Mouse (Mus musculus) 416B (cell line): ENCODE measurements around the gene Setdb1.

Source experiments
- DNase-seq: peaks from one replicate; pipeline ENCODE4 v3.0.0; 2011; ENCODE audit warnings: low read depth

Gene Setdb1

GRCm38 (mm10) chr3:95318548-95318947 lies 38.5 kb downstream of the Setdb1 start:
- peak; percentile 82 for DNase-seq

- peak; percentile 73 for DNase-seq
Observed at GRCm38 (mm10) chr3:95317414-95318080, 39.5 kb downstream of the Setdb1 start.

- peak; percentile 55 for DNase-seq
Observed at GRCm38 (mm10) chr3:95315844-95316550, 41.0 kb downstream of the Setdb1 start.

- peak; percentile 85 for DNase-seq
Observed at GRCm38 (mm10) chr3:95315094-95315843, 41.7 kb downstream of the Setdb1 start.

- peak; percentile 64 for DNase-seq
Observed at GRCm38 (mm10) chr3:95314486-95315093, 42.4 kb downstream of the Setdb1 start, which contains the start of gene Cers2. Gene Cers2, plus strand, starts transcription at chr3:95314791.

GRCm38 (mm10) chr3:95314075-95314474 lies 42.9 kb downstream of the Setdb1 start:
- DNase-seq, result no peak

GRCm38 (mm10) chr3:95313476-95313875 lies 43.5 kb downstream of the Setdb1 start:
- DNase-seq, result peak; percentile 77

- DNase-seq, result peak; percentile 99
Observed at GRCm38 (mm10) chr3:95312623-95313022, 44.4 kb downstream of the Setdb1 start.

- peak; percentile 96 for DNase-seq
Observed at GRCm38 (mm10) chr3:95310968-95311882, 45.8 kb downstream of the Setdb1 start.

GRCm38 (mm10) chr3:95310496-95310895 lies 46.5 kb downstream of the Setdb1 start:
- DNase-seq, result no peak

- no peak for DNase-seq
Observed at GRCm38 (mm10) chr3:95307100-95307499, 49.9 kb downstream of the Setdb1 start, which contains the start of gene Anxa9. Gene Anxa9, minus strand, starts transcription at chr3:95307176.

- DNase-seq, result no peak
Observed at GRCm38 (mm10) chr3:95306244-95306643, 50.8 kb downstream of the Setdb1 start.

- no peak for DNase-seq
Observed at GRCm38 (mm10) chr3:95301204-95301796, 55.7 kb downstream of the Setdb1 start.

GRCm38 (mm10) chr3:95298018-95298417 lies 59.0 kb downstream of the Setdb1 start:
- DNase-seq, result peak; percentile 88

- DNase-seq, result peak; percentile 63
Observed at GRCm38 (mm10) chr3:95296103-95296469, 60.9 kb downstream of the Setdb1 start.

GRCm38 (mm10) chr3:95295321-95296102 lies 61.5 kb downstream of the Setdb1 start:
- no peak for DNase-seq

- no peak for DNase-seq
Observed at GRCm38 (mm10) chr3:95294718-95295117, 62.3 kb downstream of the Setdb1 start.

- peak; percentile 76 for DNase-seq
Observed at GRCm38 (mm10) chr3:95294316-95294715, 62.7 kb downstream of the Setdb1 start.

GRCm38 (mm10) chr3:95293537-95293936 lies 63.5 kb downstream of the Setdb1 start:
- DNase-seq, result peak; percentile 100

GRCm38 (mm10) chr3:95292899-95293298 lies 64.1 kb downstream of the Setdb1 start:
- DNase-seq, result no peak
